Mouse (Mus musculus) T-cell, adult 2 months (primary cell): ENCODE results near the gene Ddx56.
"Not testable (repeated sequence)": the region's sequence is repeated elsewhere in the genome, so short reads cannot be mapped to it uniquely, and the experiment has no call there.

ENCODE experiments used
- DNase-seq: peaks from one replicate; pipeline ENCODE4 v3.0.0; 2022; ENCODE audit warnings: low spot score

The Ddx56 gene

DNA sequence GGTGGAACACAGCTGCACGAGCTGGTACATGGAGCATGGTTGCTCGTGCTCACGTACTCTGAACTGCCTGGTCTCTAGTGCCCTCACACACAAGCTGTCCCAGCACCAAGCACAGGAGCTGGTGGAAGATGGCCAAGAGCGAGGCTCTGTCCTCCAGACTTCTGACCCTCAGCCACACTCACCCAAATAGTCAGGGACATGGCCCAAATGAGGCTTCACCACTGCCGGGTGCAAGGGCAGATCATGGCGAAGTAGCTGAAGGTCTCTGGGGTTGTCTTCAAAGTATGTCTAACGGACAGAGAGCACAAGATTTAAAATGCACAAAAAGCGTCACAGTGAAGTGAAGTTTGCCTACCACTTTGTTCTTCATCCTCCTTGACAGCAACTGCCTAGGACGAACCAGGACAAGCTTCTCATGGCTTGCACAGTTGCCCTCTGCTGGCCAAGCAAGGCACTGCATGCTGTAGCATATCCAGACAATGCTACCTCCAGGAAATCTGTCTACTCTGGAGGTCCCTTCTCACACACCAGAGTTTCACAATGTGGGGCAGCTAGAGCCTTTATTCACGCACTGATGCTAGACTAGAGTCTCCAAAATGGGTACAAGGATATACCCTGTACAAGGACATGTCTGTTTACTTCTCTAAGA lies 6.0 kb downstream of the Ddx56 start:
- DNase-seq = peak; percentile 53

DNA sequence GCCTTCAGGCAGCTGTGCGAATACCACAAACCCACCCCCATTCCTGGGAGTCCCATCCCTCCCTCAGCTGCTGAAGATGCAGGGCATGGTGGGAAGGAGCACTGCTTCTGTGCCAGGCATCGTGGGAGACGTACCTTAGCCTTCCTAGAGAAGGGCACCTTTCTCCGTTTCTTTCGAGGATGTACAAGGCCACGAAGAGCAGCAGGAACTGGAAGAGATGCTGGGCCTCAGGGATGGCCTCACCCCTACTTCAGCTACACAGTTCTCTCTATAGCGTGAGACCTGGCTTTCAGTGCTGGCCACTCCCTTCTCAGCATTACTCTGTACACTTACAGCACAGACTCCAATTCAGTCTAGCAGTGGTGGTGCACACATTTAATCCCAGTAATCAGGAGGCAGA lies 8.2 kb downstream of the Ddx56 start:
- no peak for DNase-seq

DNA sequence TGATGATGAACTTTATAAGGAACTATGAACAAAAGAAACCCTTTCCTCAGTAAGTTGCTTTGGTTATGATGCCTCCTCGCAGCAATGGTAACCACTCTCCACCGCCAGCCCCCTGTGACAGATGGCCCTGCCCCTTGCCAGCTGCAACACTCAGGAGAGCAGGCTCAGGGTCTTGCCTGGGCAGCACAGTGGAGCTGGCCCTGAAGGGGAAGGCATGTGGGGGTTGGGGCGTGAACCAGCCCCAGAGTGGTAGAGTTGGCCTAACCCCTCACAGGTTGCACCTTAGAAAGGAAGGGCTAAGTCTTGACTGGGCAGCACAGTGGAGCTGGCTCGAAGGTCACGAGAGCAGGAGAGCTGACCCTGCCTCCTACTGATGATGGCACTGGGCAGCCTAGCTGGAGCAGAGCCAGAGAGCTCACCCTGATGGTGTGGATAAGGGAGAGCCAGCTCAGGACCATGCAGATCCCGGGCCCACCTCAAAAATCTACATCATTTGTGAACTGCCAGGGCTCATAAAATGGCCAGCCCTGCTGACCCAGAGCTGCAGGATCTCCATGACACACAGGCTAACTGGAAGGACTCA lies 11.0 kb downstream of the Ddx56 start:
- no peak for DNase-seq

DNA sequence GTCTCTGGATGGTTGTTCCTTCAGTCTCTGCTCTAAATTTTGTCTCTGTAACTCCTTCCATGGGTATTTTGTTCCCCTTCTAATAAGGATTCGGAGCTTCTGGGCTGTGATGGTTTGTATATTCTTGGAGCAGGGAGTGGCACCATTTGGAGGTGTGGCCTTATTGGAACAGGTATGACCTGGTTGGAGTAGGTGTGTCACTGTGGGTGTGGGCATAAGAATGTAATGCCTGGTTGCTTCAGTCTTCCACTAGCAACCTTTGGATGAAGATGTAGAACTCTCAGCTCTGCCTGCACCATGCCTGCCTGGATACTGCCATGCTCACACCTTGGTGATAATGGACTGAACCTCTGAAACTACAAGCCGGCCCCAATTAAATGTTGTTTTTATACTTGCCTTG lies 13.0 kb downstream of the Ddx56 start:
- not testable (repeated sequence) for DNase-seq

DNA sequence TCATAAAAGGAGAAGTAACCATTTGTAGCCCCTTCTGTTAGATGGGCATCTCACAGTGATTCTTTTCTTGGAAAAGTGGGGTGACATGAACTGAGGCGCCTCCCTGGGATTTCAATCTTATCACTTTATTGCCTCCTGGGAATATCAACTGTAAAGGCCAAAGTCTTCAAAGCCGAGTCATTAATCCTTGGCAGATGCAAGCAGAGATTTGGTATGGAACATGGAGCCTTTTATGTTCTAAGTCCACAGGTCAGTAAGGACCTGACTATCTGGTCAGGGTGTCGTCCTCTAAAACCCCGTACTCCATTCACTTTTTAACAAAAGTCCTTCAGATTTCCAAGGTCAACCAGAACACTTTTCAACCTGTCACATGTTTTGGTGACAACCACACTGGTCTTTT lies 14.7 kb downstream of the Ddx56 start:
- no peak for DNase-seq

DNA sequence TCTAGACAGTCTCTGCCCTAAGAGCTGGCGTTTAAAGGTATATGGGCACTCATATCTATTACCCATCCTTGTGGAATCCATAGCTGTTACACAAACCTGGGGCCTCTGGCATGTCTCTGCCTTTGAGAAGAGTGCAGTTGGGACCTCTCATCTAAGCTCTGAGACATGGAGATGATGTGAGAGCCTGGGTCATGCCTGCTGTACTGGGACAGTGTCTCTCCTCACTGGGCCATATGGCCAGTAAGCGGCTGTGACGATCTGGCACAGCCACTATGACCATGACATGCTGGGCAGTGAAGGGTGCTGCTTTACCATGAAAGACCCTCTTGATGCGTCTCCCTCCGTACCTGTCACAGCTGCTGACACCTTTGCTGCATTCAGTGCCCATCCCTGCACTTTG lies 15.3 kb downstream of the Ddx56 start:
- no peak for DNase-seq

DNA sequence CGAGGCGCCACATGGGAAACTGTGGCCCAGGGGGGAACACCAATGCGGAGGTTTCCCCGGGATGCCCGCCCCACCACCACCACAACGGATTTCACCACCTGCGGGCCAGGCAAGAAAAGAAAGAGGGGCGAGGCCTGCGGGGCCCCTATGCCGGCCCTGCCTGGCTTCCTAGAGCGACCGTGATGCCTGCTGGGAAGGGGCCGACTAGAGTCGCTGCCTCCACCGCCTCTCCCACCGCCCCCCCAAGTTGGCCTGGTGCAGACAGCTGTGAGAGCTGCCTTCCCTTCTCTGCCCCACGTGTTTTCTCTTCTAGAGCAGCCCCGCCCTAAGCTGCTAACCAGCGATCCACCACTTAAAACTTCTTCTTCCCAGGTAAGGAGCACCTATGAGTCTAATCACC lies 22.9 kb downstream of the Ddx56 start:
- no peak for DNase-seq

DNA sequence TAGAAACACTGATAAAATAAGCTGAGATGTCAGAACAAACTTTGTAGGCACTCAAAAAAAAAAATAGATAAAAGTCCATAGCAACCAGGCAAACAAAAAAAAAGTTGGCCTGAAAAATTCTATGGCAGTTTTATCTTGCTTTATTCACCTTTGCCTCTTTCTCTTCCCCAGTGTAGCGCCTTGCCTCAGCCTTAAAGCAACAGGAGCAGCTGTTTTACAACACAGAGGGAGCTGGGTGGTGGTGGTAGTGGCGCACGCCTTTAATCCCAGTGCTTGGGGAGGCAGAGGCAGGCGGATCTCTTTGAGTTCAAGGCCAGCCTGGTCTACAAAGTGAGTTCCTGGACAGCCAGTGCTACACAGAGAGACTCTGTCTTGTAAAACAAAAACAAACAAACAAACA lies 34.5 kb downstream of the Ddx56 start:
- no peak for DNase-seq

DNA sequence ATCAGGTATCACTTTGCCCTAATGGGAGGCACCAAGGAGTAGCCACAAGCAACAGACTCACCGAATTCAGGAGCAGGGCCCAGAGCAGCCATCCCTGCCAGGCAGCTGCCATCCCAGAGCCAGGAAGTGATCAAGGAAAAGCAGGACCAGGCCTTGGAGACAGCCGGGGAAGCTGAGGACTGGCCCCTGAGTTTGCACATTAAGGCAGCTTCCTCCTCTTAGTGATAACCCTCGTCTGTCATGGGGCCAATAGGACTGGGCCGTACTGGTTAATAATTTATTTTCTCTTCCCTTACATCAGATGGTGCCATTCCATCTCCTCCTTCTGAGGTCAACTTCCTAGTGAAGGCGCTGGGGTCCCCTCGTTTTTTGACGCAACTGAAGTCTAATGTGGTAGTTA lies 37.6 kb downstream of the Ddx56 start, which contains the start of gene Npc1l1:
Gene Npc1l1 (minus strand): TSS at position 132 of the 400 bp plus-strand sequence.
- DNase-seq = no peak

DNA sequence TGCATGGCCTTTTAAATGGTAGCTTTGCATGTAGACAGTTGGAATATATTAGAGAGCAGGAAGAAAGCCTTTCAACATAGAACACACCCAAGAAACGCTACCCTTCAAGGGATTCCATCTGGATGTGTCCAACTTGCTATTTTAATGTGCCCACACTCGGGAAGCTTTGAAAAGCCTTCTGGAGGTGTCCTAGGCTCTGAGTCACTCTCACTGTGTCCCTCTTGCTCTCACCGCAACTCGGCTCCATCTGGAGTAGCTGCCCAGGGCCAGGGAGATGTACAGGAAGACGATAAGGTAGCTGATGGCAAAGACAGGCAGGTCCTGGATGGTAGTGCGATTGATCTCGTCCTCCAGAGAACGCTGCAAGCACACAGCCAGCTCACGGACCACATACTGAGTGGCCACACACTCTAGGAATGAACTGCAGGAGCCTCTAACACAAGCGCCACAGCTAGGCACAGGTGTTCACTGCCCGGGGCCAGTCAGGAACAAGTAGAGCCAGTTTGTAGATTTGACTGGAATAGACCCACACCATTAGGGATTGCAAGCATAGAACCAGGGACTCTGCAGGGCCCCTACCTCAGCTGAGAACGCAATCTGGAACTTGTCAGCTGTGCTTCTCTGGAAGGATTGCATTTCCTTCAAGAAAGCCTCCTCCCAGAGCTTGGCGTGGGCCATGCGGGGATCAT lies 42.9 kb downstream of the Ddx56 start:
- no peak for DNase-seq

DNA sequence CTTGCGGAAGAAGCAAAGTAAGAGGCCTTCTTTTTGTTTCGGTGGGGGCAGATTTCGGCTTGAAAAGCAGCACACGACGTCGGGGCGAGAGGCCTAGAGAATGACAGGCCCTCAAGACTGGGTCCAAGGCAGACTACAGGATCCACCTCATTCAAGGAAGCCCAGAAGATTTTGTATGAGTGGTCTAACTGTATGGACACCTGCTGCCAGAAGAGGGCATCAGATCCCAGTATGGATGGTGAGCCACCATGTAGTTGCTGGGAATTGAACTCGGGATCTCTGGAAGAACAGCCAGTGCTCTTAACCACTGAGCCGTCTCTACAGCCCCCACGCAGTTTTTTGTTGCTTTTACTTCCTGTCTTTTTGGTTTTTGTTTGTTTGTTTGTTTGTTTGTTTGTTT lies 45.4 kb downstream of the Ddx56 start:
- no peak for DNase-seq

DNA sequence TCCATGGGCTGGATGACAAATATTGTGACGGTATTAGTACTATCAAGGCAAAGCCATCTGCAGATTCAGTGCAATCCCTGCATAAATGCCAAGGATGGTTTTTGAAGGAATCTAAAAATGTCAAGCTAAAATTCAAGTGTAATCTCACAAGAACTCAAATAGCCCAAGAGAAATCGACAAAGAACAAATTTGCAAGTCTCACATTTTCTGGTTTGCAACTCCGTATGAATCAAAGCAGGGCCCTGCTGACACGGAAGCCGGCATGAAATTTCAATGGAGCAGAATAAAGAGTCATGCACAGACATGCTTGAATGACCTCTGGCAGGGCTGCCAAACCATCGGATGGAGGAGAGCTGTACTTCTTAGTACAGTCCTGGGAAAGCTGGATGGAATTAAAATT lies 47.6 kb downstream of the Ddx56 start:
- DNase-seq = no peak

DNA sequence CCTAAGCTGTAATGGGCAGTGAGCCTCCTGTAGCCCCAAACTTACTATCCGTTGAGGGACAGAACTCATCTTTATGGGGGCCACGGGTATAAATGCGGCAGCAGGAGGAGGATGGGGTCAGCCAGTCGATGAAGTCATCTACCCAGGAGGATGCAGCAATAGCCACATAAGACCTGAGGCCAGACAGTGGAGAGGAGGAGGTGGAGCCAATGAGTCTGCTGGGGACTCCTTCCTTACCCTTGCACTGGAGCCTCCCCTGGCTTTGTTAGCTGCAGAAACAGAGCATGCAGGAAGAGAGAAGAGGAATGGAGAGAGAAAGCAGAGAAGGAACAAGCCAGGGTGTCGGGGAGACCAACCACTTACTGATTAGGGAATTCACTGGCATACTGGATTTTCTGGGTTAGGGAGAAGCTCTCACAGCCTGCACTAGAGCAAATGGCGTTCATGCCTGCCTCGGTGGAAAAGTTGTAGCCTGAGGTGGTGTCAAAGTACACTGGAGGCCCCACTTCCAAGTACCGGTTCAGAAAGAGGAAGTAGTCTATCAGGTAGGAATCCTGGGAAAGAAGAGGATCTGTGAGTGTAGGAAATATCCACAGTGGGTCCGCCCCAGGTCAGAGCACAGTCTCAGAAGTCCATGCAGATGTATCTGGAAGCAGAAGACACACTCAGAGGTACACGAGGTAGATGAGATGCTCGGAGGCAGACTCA lies 49.2 kb downstream of the Ddx56 start:
- DNase-seq = no peak

DNA sequence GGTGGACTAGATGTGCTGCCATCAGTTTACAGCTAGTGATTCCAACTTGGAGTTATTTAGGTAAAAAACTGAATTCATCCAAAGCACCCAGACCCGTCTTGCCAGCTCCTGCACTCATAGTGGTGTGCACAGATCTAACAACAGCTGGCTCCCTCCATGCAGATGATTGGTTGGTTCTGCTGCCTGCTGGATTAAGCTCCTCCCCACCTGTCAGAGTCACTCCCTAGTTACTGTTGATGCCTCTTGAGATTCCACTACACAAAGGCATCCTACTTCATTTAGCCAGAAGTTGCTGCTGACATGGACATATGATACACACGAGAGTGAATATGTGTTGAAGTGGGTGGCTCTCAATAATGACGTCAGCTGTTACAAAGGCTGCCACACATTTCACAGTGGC lies 50.7 kb downstream of the Ddx56 start:
- DNase-seq = no peak
